Mouse (Mus musculus) liver, embryonic 13.5 days (tissue): Measurements from ENCODE around the gene Aif1l. TPM values are rescaled to one million over a fixed set of nuclear protein-coding genes. Genes with fewer than 3 reads are reported as not detected.

ENCODE experiments used
- ATAC-seq: fragments of 200-750 bp; cut with Nextera tagmentation; 2 replicates; pipeline ENCODE4 v1.8.0; 2017; ENCODE audit warnings: low read depth, mild to moderate bottlenecking, moderate number of reproducible peaks, moderate library complexity
- DNase-seq: peaks from one replicate; pipeline ENCODE4 v3.0.0; 2022
- H3K27ac ChIP-seq: fragments of 300-500 bp; sonication (generic); 2 replicates; pipeline ENCODE4 v1.5.1; 2015; ENCODE audit warnings: moderate library complexity, mild to moderate bottlenecking, inconsistent platforms
- H3K27me3 ChIP-seq: fragments of 300-500 bp; sonication (generic); 2 replicates; pipeline ENCODE4 v1.6.1; 2015; ENCODE audit warnings: mild to moderate bottlenecking, inconsistent platforms
- H3K36me3 ChIP-seq: fragments of 300-500 bp; sonication (generic); 2 replicates; pipeline ENCODE4 v1.6.1; 2015; ENCODE audit warnings: mild to moderate bottlenecking, inconsistent platforms
- H3K4me1 ChIP-seq: fragments of 300-500 bp; sonication (generic); replicated peaks from 2 replicates; pipeline ENCODE4 v1.6.1; 2015; ENCODE audit warnings: inconsistent platforms
- H3K4me2 ChIP-seq: fragments of 300-500 bp; sonication (generic); 2 replicates; pipeline ENCODE4 v1.6.1; 2015; ENCODE audit warnings: inconsistent platforms, mild to moderate bottlenecking, moderate library complexity
- H3K4me3 ChIP-seq: fragments of 300-500 bp; sonication (generic); replicated peaks from 2 replicates; pipeline ENCODE4 v1.5.1; 2015; ENCODE audit warnings: mild to moderate bottlenecking, inconsistent platforms
- H3K9ac ChIP-seq: fragments of 300-500 bp; sonication (generic); 2 replicates; pipeline ENCODE4 v1.6.1; 2015; ENCODE audit warnings: mild to moderate bottlenecking, inconsistent platforms
- H3K9me3 ChIP-seq: fragments of 300-500 bp; sonication (generic); replicated peaks from 2 replicates; pipeline ENCODE4 v1.6.1; 2016; ENCODE audit warnings: inconsistent platforms
- WGBS: fragments of 180-500 bp; shearing (Covaris S2); methylation state at CpG from one replicate; pipeline ENCODE4 v1.1.7; 2015; ENCODE audit not compliant: insufficient replicate concordance; 5-methylcytosine and 5-hydroxymethylcytosine counted together
- polyA plus RNA-seq: library from polyadenylated mRNA; unstranded; fragments of >200 nt; fragmentation: Nextera tagmentation; extraction: Ambion mirVana; gene quantifications from 2 replicates; pipeline ENCODE4 v1.2.1, GENCODE M21; 2015

The Aif1l gene
- polyA plus RNA-seq, 1 experiment from 2014 or later, result 3.5 TPM

DNA sequence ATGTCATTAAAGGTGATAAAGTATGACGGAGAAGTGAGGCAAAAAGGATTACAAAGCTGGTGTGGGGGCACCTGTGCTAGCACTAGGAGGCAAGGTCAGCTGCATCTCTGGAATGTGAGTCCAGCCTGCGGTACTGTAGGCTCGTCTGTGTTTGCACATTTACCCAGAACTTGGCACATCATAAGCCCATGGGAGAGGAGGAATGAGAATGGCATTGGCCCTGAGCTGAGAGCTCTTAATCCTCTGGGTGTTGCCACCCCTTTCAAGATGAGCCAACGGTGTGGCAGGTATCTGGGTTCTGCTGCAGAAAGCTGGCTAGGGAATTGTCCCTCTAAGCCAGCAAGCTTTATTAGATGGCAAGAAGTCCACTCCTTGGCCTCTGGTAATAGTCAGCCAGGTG, 69.8 kb downstream of the Aif1l start:
- DNase-seq (no peak), ATAC-seq (no peak)
- Histone ChIP-seq H3K4me3 (no peak overlapping the region), H3K9ac (no peak overlapping the region), H3K36me3 (peaks cover 91% of the 10 kb centered on the region), H3K9me3 (no peaks in the 10 kb centered on the region), H3K27ac (no peak overlapping the region), H3K4me1 (peaks cover 11% of the 10 kb centered on the region), H3K4me2 (no peak overlapping the region), H3K27me3 (no peaks in the 10 kb centered on the region)
- 75% methylated on average over 4 of the region's 4 CpGs for WGBS

DNA sequence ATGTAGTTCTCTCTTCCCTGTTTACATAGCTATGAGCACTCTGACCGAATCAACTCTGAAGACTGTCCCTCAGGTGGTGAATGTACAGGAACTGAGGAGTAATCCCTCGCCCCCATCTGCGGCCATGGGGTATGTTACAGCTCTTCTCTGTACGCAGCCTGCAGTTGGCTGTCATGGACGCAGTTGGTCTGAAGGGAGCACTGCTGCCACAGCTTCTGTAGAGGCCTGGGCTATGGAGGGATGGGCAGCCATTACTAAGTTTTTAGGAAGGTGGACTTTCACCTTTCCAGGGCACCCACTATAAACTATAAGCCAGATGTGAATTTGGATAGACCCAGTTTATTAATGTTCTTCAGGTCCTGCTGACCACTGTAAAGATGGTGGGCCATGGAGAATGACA, 70.3 kb downstream of the Aif1l start:
- ATAC-seq, result no peak
- Histone ChIP-seq H3K27ac (no peak overlapping the region), H3K4me1 (peaks cover 11% of the 10 kb centered on the region), H3K36me3 (peaks cover 90% of the 10 kb centered on the region), H3K9ac (no peak overlapping the region), H3K9me3 (no peaks in the 10 kb centered on the region), H3K4me3 (no peak overlapping the region), H3K4me2 (no peak overlapping the region), H3K27me3 (no peaks in the 10 kb centered on the region)
- no peak for DNase-seq
- WGBS, result 88% methylated on average over 5 of the region's 5 CpGs

Other genes with a start within 250 kb of the Aif1l start
- gene Qrfp, start 139.6 kb upstream of the Aif1l start, polyA plus RNA-seq, result 0.07 TPM in 1 of 2 replicates, not detected in the other
- 0.03 TPM in 1 of 2 replicates, not detected in the other for gene Fibcd1, start 104.1 kb upstream of the Aif1l start, polyA plus RNA-seq
- gene Lamc3, start 62.8 kb upstream of the Aif1l start, polyA plus RNA-seq, result 0.02 and 0.07 TPM in 2 replicates
- gene Nup214, start 24.3 kb downstream of the Aif1l start, polyA plus RNA-seq, result 59.8 and 71.9 TPM in 2 replicates
- 10.6 and 13.0 TPM in 2 replicates for gene Fam78a, start 134.7 kb downstream of the Aif1l start, polyA plus RNA-seq
- 2.0 and 2.2 TPM in 2 replicates for gene Plpp7, start 145.4 kb downstream of the Aif1l start, polyA plus RNA-seq
- 6.8 and 7.7 TPM in 2 replicates for gene Prrc2b, start 200.9 kb downstream of the Aif1l start, polyA plus RNA-seq